Comparison of ENCODE assay signal across 27 mouse cellular contexts in genomic region chr16:55706502-55706901, GRCm38 (mm10).
DNase-seq lines count a peak whose midpoint lies in the region; ATAC-seq and TF ChIP-seq lines count a peak whose summit lies in the region.
"Had no signal": no experiment of that assay in that cellular context is flagged by ENCODE, and none has a peak within 500 bp of the region (broad histone marks: within the 10 kb centered on the region; RNA-seq: fewer than 3 reads in every experiment).

No protein-coding gene starts in this region.

- H3K27ac ChIP-seq in heart, embryonic 14.5 days (replicated peaks in 1 of 2; ENCODE audit: control insufficient read depth in 1 of 2, insufficient read depth in 1 of 2, low read depth in 2 of 2, low read length in 2 of 2), result no peak overlapping the region
- no peak overlapping the region for H3K27ac ChIP-seq in lung, embryonic 15.5 days
- no peak overlapping the region for H3K27ac ChIP-seq in midbrain, postnatal 0 days (ENCODE audit: low read depth, low read length)
- H3K27ac ChIP-seq in midbrain, embryonic 11.5 days (ENCODE audit: low read depth, low read length), result no peak overlapping the region
- H3K27ac ChIP-seq: embryonic facial prominence, embryonic 15.5 days; gastrocnemius, adult 2 months; heart, embryonic 13.5 days; hindbrain, embryonic 14.5 days; hindbrain, postnatal 0 days had no signal

- no peak for TF ChIP-seq CTCF in midbrain, postnatal 0 days (IDR thresholded peaks at IDR 0.05)

- ATAC-seq in heart, embryonic 14.5 days (ENCODE audit: insufficient number of reproducible peaks, insufficient read depth, low FRiP score, low read depth), result 0 out of 2 replicates have a peak, but pooled peaks have one; percentile 35
- ATAC-seq in lung, embryonic 15.5 days (ENCODE audit: borderline replicate concordance, extremely low read depth, low FRiP score, low TSS enrichment), result peak; percentile 52; the same call in 1 of the 2 replicates
- ATAC-seq in midbrain, postnatal 0 days (ENCODE audit: low FRiP score), result 0 out of 2 replicates have a peak, but pooled peaks have one; percentile 31
- no peak for ATAC-seq in midbrain, embryonic 11.5 days (ENCODE audit: low FRiP score)
- ATAC-seq: CD4-positive, CD25-positive, alpha-beta regulatory T cell, adult 4 months; forebrain, embryonic 14.5 days; forebrain, postnatal 0 days; hindbrain, postnatal 0 days; inflammation-experienced regulatory T-cells, adult 6 months; intestine, embryonic 16.5 days had no signal

- no peaks in the 10 kb centered on the region for H3K27me3 ChIP-seq in heart, embryonic 14.5 days (ENCODE audit: control insufficient read depth, insufficient read depth, low read length)
- H3K27me3 ChIP-seq in lung, embryonic 15.5 days, result no peaks in the 10 kb centered on the region
- no peaks in the 10 kb centered on the region for H3K27me3 ChIP-seq in midbrain, postnatal 0 days (ENCODE audit: insufficient read depth, low read length)
- H3K27me3 ChIP-seq in midbrain, embryonic 11.5 days (ENCODE audit: control insufficient read depth, insufficient read depth, low read length), result no peaks in the 10 kb centered on the region
- H3K27me3 ChIP-seq: embryonic facial prominence, embryonic 15.5 days; heart, embryonic 13.5 days had no signal

- intact Hi-C loops in heart, postnatal 14 days (cut with DNase I), result no loop called here

- no peak for DNase-seq in heart, postnatal 14 days
- DNase-seq in lung, adult 18-20 months, result no peak
- DNase-seq in midbrain, postnatal 0 days (ENCODE audit: low spot score), result no peak
- no peak for DNase-seq in midbrain, embryonic 11.5 days (ENCODE audit: low spot score, missing footprints)
- no peak for DNase-seq in cerebellum, adult 8-10 months
- DNase-seq: adrenal gland, adult 2 months; adrenal gland, postnatal 14 days; cerebellum, adult 11 months; cerebellum, adult 2 months; cerebellum, postnatal 10 days; cerebellum, postnatal 36 days; embryo, embryonic 11 days; forebrain, postnatal 0 days; gastrocnemius, adult 2 months; gastrocnemius, postnatal 14 days; heart, adult 18-20 months; heart, postnatal 10 days had no signal

- H3K36me3 ChIP-seq in heart, embryonic 14.5 days (ENCODE audit: control insufficient read depth, insufficient read depth, low read length), result no peaks in the 10 kb centered on the region
- no peaks in the 10 kb centered on the region for H3K36me3 ChIP-seq in lung, embryonic 15.5 days
- H3K36me3 ChIP-seq in midbrain, postnatal 0 days (ENCODE audit: insufficient read depth, low read length), result no peaks in the 10 kb centered on the region
- H3K36me3 ChIP-seq in midbrain, embryonic 11.5 days (ENCODE audit: control insufficient read depth, insufficient read depth, low read length), result no peaks in the 10 kb centered on the region
- H3K36me3 ChIP-seq: embryonic facial prominence, embryonic 15.5 days; heart, embryonic 13.5 days had no signal

- no peak overlapping the region for H3K9ac ChIP-seq in heart, embryonic 14.5 days (ENCODE audit: low read length)
- no peak overlapping the region for H3K9ac ChIP-seq in lung, embryonic 15.5 days
- H3K9ac ChIP-seq in midbrain, postnatal 0 days (replicated peaks; ENCODE audit: low read length, poor library complexity, severe bottlenecking), result no peak overlapping the region
- no peak overlapping the region for H3K9ac ChIP-seq in midbrain, embryonic 11.5 days (ENCODE audit: low read length)
- H3K9ac ChIP-seq: embryonic facial prominence, embryonic 15.5 days; forebrain, postnatal 0 days; heart, embryonic 13.5 days; hindbrain, embryonic 14.5 days had no signal

- peaks cover 3% of the 10 kb centered on the region; the same call in 1 of the 2 replicates for H3K9me3 ChIP-seq in heart, embryonic 14.5 days (ENCODE audit: control insufficient read depth, low read length)
- no peaks in the 10 kb centered on the region for H3K9me3 ChIP-seq in lung, embryonic 15.5 days
- H3K9me3 ChIP-seq in midbrain, postnatal 0 days (ENCODE audit: low read length), result no peaks in the 10 kb centered on the region
- H3K9me3 ChIP-seq in midbrain, embryonic 11.5 days (ENCODE audit: control insufficient read depth, low read length), result no peaks in the 10 kb centered on the region
- H3K9me3 ChIP-seq: embryonic facial prominence, embryonic 15.5 days had no signal

- no peaks in the 10 kb centered on the region for H3K4me1 ChIP-seq in heart, embryonic 14.5 days (ENCODE audit: control insufficient read depth in 2 of 2, insufficient read depth in 2 of 2, low read length in 2 of 2)
- H3K4me1 ChIP-seq in lung, embryonic 15.5 days, result no peaks in the 10 kb centered on the region
- no peaks in the 10 kb centered on the region for H3K4me1 ChIP-seq in midbrain, postnatal 0 days (ENCODE audit: insufficient read depth, low read length)
- no peaks in the 10 kb centered on the region for H3K4me1 ChIP-seq in midbrain, embryonic 11.5 days (ENCODE audit: control insufficient read depth, insufficient read depth, low read length)
- H3K4me1 ChIP-seq: embryonic facial prominence, embryonic 15.5 days; heart, embryonic 13.5 days had no signal

- no peak overlapping the region for H3K4me3 ChIP-seq in heart, embryonic 14.5 days (ENCODE audit: control insufficient read depth in 1 of 2, insufficient read depth in 1 of 2, low read depth in 1 of 2, low read length in 2 of 2)
- no peak overlapping the region for H3K4me3 ChIP-seq in lung, embryonic 15.5 days
- no peak overlapping the region for H3K4me3 ChIP-seq in midbrain, postnatal 0 days (ENCODE audit: low read depth, low read length)
- no peak overlapping the region for H3K4me3 ChIP-seq in midbrain, embryonic 11.5 days (ENCODE audit: low read depth, low read length)
- H3K4me3 ChIP-seq: embryonic facial prominence, embryonic 15.5 days; gastrocnemius, adult 2 months; heart, embryonic 13.5 days had no signal

- H3K4me2 ChIP-seq in heart, embryonic 14.5 days (ENCODE audit: low read length), result no peak overlapping the region
- H3K4me2 ChIP-seq in lung, embryonic 15.5 days, result no peak overlapping the region
- no peak overlapping the region for H3K4me2 ChIP-seq in midbrain, postnatal 0 days (ENCODE audit: low read depth, low read length, poor library complexity, severe bottlenecking)
- no peak overlapping the region for H3K4me2 ChIP-seq in midbrain, embryonic 11.5 days
- H3K4me2 ChIP-seq: embryonic facial prominence, embryonic 15.5 days; heart, embryonic 13.5 days; hindbrain, embryonic 14.5 days had no signal
